8 mouse cellular contexts compared by ENCODE assay signal in the genomic region with DNA sequence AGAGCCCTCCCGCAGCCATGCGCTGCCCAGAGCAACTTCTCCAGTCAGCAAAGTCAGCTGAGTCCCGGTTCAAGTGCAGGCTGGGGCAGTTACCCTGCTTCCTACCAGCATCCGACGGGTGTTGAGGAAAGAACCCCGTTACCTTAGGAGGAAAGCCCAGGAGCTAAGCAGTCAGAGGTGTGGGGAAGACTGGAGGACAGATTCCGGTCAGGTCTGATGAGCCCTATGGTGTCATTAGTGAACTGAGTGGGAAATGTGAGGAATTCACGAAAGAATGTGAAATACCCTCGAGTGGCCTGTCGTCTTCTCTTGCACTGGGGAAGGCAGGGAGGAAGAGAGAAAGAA. TPM values are rescaled to one million over a fixed set of nuclear protein-coding genes. Genes with fewer than 3 reads are reported as not detected.
DNase-seq lines count a peak whose midpoint lies in the region; ATAC-seq lines count a peak whose summit lies in the region.

No protein-coding gene starts in this region.

- 21% methylated on average over 10 of the region's 10 CpGs for WGBS in intestine, embryonic 15.5 days

- peaks cover 5% of the 10 kb centered on the region for H3K27me3 ChIP-seq in erythroblast, embryonic 14.5 days (ENCODE audit: control insufficient read depth)
- H3K27me3 ChIP-seq in intestine, embryonic 15.5 days (replicated peaks) = no peaks in the 10 kb centered on the region

- no peak for ATAC-seq in intestine, embryonic 15.5 days

- H3K27ac ChIP-seq in intestine, embryonic 15.5 days = no peak overlapping the region

- peak; percentile 10 to 32 for DNase-seq in spleen, postnatal 10 days (ENCODE audit: low spot score in 2 of 2)
- DNase-seq in spleen, adult 18-20 months = no peak
- DNase-seq in lung, postnatal 36 days = peak; percentile 10
- DNase-seq in right cerebral cortex, postnatal 14 days = no peak
- DNase-seq in gastrocnemius, postnatal 14 days = no peak
- DNase-seq in spleen, postnatal 36 days (ENCODE audit: low spot score in 2 of 2) = no peak

- H3K9me3 ChIP-seq in erythroblast, embryonic 14.5 days (ENCODE audit: control insufficient read depth, low read length) = no peaks in the 10 kb centered on the region
- no peaks in the 10 kb centered on the region for H3K9me3 ChIP-seq in intestine, embryonic 15.5 days

- intact Hi-C loops in gastrocnemius, postnatal 14 days (cut with DNase I; ENCODE audit: low total_unique reads) = no loop called here

- peak overlapping the region; percentile 89 for H3K4me2 ChIP-seq in intestine, embryonic 15.5 days (replicated peaks)

- H3K4me1 ChIP-seq in erythroblast, embryonic 14.5 days (ENCODE audit: control insufficient read depth) = peaks cover 13% of the 10 kb centered on the region
- H3K4me1 ChIP-seq in intestine, embryonic 15.5 days (replicated peaks) = no peaks in the 10 kb centered on the region; the same call in 1 of the 2 replicates

- no peaks in the 10 kb centered on the region; the same call in 1 of the 2 replicates for H3K36me3 ChIP-seq in erythroblast, embryonic 14.5 days (ENCODE audit: control insufficient read depth)
- H3K36me3 ChIP-seq in intestine, embryonic 15.5 days = no peaks in the 10 kb centered on the region

- H3K9ac ChIP-seq in intestine, embryonic 15.5 days = peak overlapping the region; percentile 61

- peak overlapping the region; percentile 80 for H3K4me3 ChIP-seq in erythroblast, embryonic 14.5 days (replicated peaks)
- peak overlapping the region; percentile 71 for H3K4me3 ChIP-seq in intestine, embryonic 15.5 days (replicated peaks)

RNA-seq across cellular contexts. Expression of a gene that starts 0.9 kb away (rescaled TPM):
- polyA plus RNA-seq in erythroblast, embryonic 14.5 days (2012) = 0.15 and 0.17 TPM in 2 replicates
- 19.4 and 21.6 TPM in 2 replicates for polyA plus RNA-seq in intestine, embryonic 15.5 days (2015; fragmentation: Nextera tagmentation; extraction: Ambion mirVana)
- total RNA-seq in gastrocnemius, postnatal 14 days (2021) = 1 to 10 TPM; 5.3 to 8.2 TPM

RNA-seq across cellular contexts. Expression of a gene that starts 40.6 kb away (rescaled TPM):
- 0.06 and 0.17 TPM in 2 replicates for polyA plus RNA-seq in erythroblast, embryonic 14.5 days (2012)
- polyA plus RNA-seq in intestine, embryonic 15.5 days (2015; fragmentation: Nextera tagmentation; extraction: Ambion mirVana) = 10.5 and 10.7 TPM in 2 replicates
- total RNA-seq in gastrocnemius, postnatal 14 days (2021) = 10 to 100 TPM; 43.9 to 54.7 TPM

RNA-seq across cellular contexts. Expression of a gene that starts 42.4 kb away (rescaled TPM):
- polyA plus RNA-seq in erythroblast, embryonic 14.5 days (2012) = 1.1 and 1.3 TPM in 2 replicates
- 60.7 and 69.7 TPM in 2 replicates for polyA plus RNA-seq in intestine, embryonic 15.5 days (2015; fragmentation: Nextera tagmentation; extraction: Ambion mirVana)
- 10 to 100 TPM; 66.1 to 78.8 TPM for total RNA-seq in gastrocnemius, postnatal 14 days (2021)

Comparison
In these comparisons a context has a peak if more than half of its experiments do, and no peak if none do; other contexts are left out.
1. DNase-seq: peak in spleen, postnatal 10 days (2 of 2) and lung, postnatal 36 days (single experiment); none in spleen, adult 18-20 months (0 of 2), right cerebral cortex, postnatal 14 days (single experiment), gastrocnemius, postnatal 14 days (single experiment) and spleen, postnatal 36 days (0 of 2).
2. RNA of a gene that starts 0.9 kb away (polyA plus RNA-seq): 19.4 to 21.6 TPM in intestine, embryonic 15.5 days; 0.15 to 0.17 TPM in erythroblast, embryonic 14.5 days; every median in the first group is over 10 times any median in the second.
3. RNA of a gene that starts 42.4 kb away (polyA plus RNA-seq): 60.7 to 69.7 TPM in intestine, embryonic 15.5 days; 1.1 to 1.3 TPM in erythroblast, embryonic 14.5 days; every median in the first group is over 10 times any median in the second.